Mouse (Mus musculus) E14TG2a.4 (cell line): ENCODE results near the gene Dapk2.

Experiments
- H3K27me3 ChIP-seq: 2 replicates; pipeline ENCODE4 v1.6.1; 2014; ENCODE audit warnings: low read length, control low read depth; ENCODE audit not compliant: insufficient read depth
- H3K36me3 ChIP-seq: 2 replicates; pipeline ENCODE4 v1.6.1; 2014; ENCODE audit warnings: low read length, control low read depth; ENCODE audit not compliant: insufficient read depth
- H3K4me1 ChIP-seq: replicated peaks from 2 replicates; pipeline ENCODE4 v1.6.1; 2014; ENCODE audit warnings: low read depth, low read length, control low read depth
- H3K4me3 ChIP-seq: replicated peaks from 2 replicates; pipeline ENCODE4 v1.5.1; 2014; ENCODE audit warnings: mild to moderate bottlenecking, low read length
- H3K9me3 ChIP-seq: 2 replicates; pipeline ENCODE4 v1.6.1; 2014; ENCODE audit warnings: low read length, control low read depth
- CTCF ChIP-seq: conservative IDR thresholded peaks from 2 replicates; pipeline ENCODE4 v1.5.1; 2014; ENCODE audit warnings: low read length
- NANOG ChIP-seq: IDR thresholded peaks from 2 replicates; pipeline ENCODE4 v1.6.1; 2014; ENCODE audit warnings: borderline replicate concordance, low read length, mixed read lengths
- POU5F1 ChIP-seq: IDR thresholded peaks from 2 replicates; pipeline ENCODE4 v1.6.1; 2014; ENCODE audit warnings: low read length, borderline replicate concordance

Gene Dapk2

GRCm38 (mm10) chr9:66271726-66272125, 113.7 kb downstream of the Dapk2 start:
- Histone ChIP-seq H3K27me3 (peaks cover 3% of the 10 kb centered on the region; the same call in 1 of the 2 replicates), H3K36me3 (no peaks in the 10 kb centered on the region), H3K9me3 (no peaks in the 10 kb centered on the region), H3K4me1 (peaks cover 54% of the 10 kb centered on the region), H3K4me3 (0 out of 2 replicates have a peak overlapping the region, but pooled peaks have one; percentile 14)
- TF ChIP-seq CTCF = no peak
- no peak for TF ChIP-seq POU5F1
- TF ChIP-seq NANOG = no peak

GRCm38 (mm10) chr9:66273632-66274031, 115.6 kb downstream of the Dapk2 start:
- Histone ChIP-seq H3K4me3 (no peak overlapping the region), H3K9me3 (no peaks in the 10 kb centered on the region), H3K4me1 (peaks cover 71% of the 10 kb centered on the region), H3K36me3 (no peaks in the 10 kb centered on the region), H3K27me3 (peaks cover 11% of the 10 kb centered on the region; the same call in 1 of the 2 replicates)
- TF ChIP-seq CTCF (no peak), NANOG (no peak), POU5F1 (no peak)

- Histone ChIP-seq H3K4me3 (no peak overlapping the region), H3K9me3 (no peaks in the 10 kb centered on the region), H3K27me3 (peaks cover 18% of the 10 kb centered on the region; the same call in 1 of the 2 replicates), H3K4me1 (peaks cover 82% of the 10 kb centered on the region), H3K36me3 (no peaks in the 10 kb centered on the region)
- TF ChIP-seq CTCF = no peak
- TF ChIP-seq NANOG = no peak
- no peak for TF ChIP-seq POU5F1
Observed at GRCm38 (mm10) chr9:66274657-66275056, 116.6 kb downstream of the Dapk2 start.

- Histone ChIP-seq H3K4me3 (no peak overlapping the region), H3K4me1 (peaks cover 89% of the 10 kb centered on the region), H3K36me3 (no peaks in the 10 kb centered on the region), H3K27me3 (peaks cover 18% of the 10 kb centered on the region; the same call in 1 of the 2 replicates), H3K9me3 (no peaks in the 10 kb centered on the region)
- no peak for TF ChIP-seq CTCF
- no peak for TF ChIP-seq POU5F1
- peak; percentile 31; the same call in 1 of the 2 replicates for TF ChIP-seq NANOG
Observed at GRCm38 (mm10) chr9:66275267-66275991, 117.4 kb downstream of the Dapk2 start.

- H3K4me3 ChIP-seq = no peak overlapping the region
- no peaks in the 10 kb centered on the region for H3K9me3 ChIP-seq
- TF ChIP-seq CTCF (no peak), POU5F1 (no peak)
- H3K4me1 ChIP-seq = peaks cover 94% of the 10 kb centered on the region
- H3K27me3 ChIP-seq = peaks cover 18% of the 10 kb centered on the region; the same call in 1 of the 2 replicates
- no peaks in the 10 kb centered on the region for H3K36me3 ChIP-seq
Observed at GRCm38 (mm10) chr9:66276062-66276461, 118.0 kb downstream of the Dapk2 start.

- TF ChIP-seq NANOG = peak; percentile 43; the same call in 1 of the 2 replicates
- no peak for TF ChIP-seq CTCF
- no peaks in the 10 kb centered on the region for H3K9me3 ChIP-seq
- H3K4me3 ChIP-seq = no peak overlapping the region; the same call in 1 of the 2 replicates
Observed at GRCm38 (mm10) chr9:66276697-66277385, 118.8 kb downstream of the Dapk2 start.

GRCm38 (mm10) chr9:66279647-66280046, 121.6 kb downstream of the Dapk2 start:
- Histone ChIP-seq H3K9me3 (no peaks in the 10 kb centered on the region), H3K36me3 (no peaks in the 10 kb centered on the region), H3K27me3 (peaks cover 15% of the 10 kb centered on the region; the same call in 1 of the 2 replicates), H3K4me1 (peaks cover 81% of the 10 kb centered on the region), H3K4me3 (no peak overlapping the region)
- TF ChIP-seq NANOG (no peak), CTCF (no peak), POU5F1 (no peak)

More at GRCm38 (mm10) chr9:66276697-66277385, 118.8 kb downstream of the Dapk2 start:
- Histone ChIP-seq H3K4me1 (peaks cover 94% of the 10 kb centered on the region), H3K27me3 (peaks cover 18% of the 10 kb centered on the region; the same call in 1 of the 2 replicates), H3K36me3 (no peaks in the 10 kb centered on the region)

GRCm38 (mm10) chr9:66280496-66280895, 122.5 kb downstream of the Dapk2 start:
- Histone ChIP-seq H3K27me3 (peaks cover 15% of the 10 kb centered on the region; the same call in 1 of the 2 replicates), H3K36me3 (no peaks in the 10 kb centered on the region), H3K9me3 (no peaks in the 10 kb centered on the region), H3K4me3 (no peak overlapping the region), H3K4me1 (peaks cover 72% of the 10 kb centered on the region)
- TF ChIP-seq POU5F1 (no peak), NANOG (no peak), CTCF (no peak)

GRCm38 (mm10) chr9:66281501-66281951, 123.5 kb downstream of the Dapk2 start:
- Histone ChIP-seq H3K36me3 (no peaks in the 10 kb centered on the region), H3K4me1 (peaks cover 62% of the 10 kb centered on the region), H3K27me3 (peaks cover 15% of the 10 kb centered on the region; the same call in 1 of the 2 replicates), H3K9me3 (no peaks in the 10 kb centered on the region), H3K4me3 (0 out of 2 replicates have a peak overlapping the region, but pooled peaks have one; percentile 13)
- TF ChIP-seq CTCF (no peak), NANOG (no peak), POU5F1 (no peak)
